Mouse (Mus musculus): ENCODE data around the gene Gng4. TPM values are rescaled to one million over a fixed set of nuclear protein-coding genes. Genes with fewer than 3 reads are reported as not detected.

Gene Gng4
- polyA plus RNA-seq (2012; rRNA removed; ENCODE audit: low replicate concordance), result 1.4 and 1.5 TPM in 2 replicates

GRCm38 (mm10) chr13:13783894-13784419, at the start of gene Gng4:
Gene Gng4 (plus strand): TSS chr13:13784059.

Other genes starting within 250 kb of the Gng4 start
- 0.34 and 0.63 TPM in 2 replicates for gene Lyst, start 193.7 kb upstream of the Gng4 start, polyA plus RNA-seq (2012; rRNA removed; ENCODE audit: low replicate concordance)
- 34.9 and 39.9 TPM in 2 replicates for gene B3galnt2, start 170.4 kb downstream of the Gng4 start, polyA plus RNA-seq (2012; rRNA removed; ENCODE audit: low replicate concordance)

Measured in duodenum, adult 2 months (tissue).